Mouse (Mus musculus) 3T3-L1 (cell line): ENCODE measurements at regions not wholly inside any gene's neighbourhood (a gene's known extent, or its start where the extent isn't known, plus 50 kb on each side); places are given as distances from the start of the nearest gene placed in this dataset.
A peak's percentile ranks its signal among the peaks of the same experiment; 100 is the strongest.

Experiments used
- DNase-seq: peaks from one replicate; pipeline ENCODE4 v3.0.0-alpha.2; 2015; ENCODE audit warnings: low read depth, low spot score

GRCm38 (mm10) chr2:131739022-131739421 is 120.5 kb downstream of the Erv3 start:
- no peak for DNase-seq

GRCm38 (mm10) chr2:131734740-131735378 is 124.7 kb downstream of the Erv3 start:
- DNase-seq: no peak

- no peak for DNase-seq
Measured at GRCm38 (mm10) chr2:131726533-131726932, 133.0 kb downstream of the Erv3 start.

GRCm38 (mm10) chr2:131721631-131722545 is 137.7 kb downstream of the Erv3 start:
- peak; percentile 91 for DNase-seq

- DNase-seq: no peak
Measured at GRCm38 (mm10) chr2:131717561-131717960, 142.0 kb downstream of the Erv3 start.

GRCm38 (mm10) chr2:131716841-131717240 is 142.7 kb downstream of the Erv3 start:
- DNase-seq: peak; percentile 65

GRCm38 (mm10) chr2:131715381-131715780 is 144.2 kb downstream of the Erv3 start:
- DNase-seq: no peak

GRCm38 (mm10) chr2:131711886-131712285 is 147.7 kb downstream of the Erv3 start:
- peak; percentile 80 for DNase-seq

- DNase-seq: no peak
Measured at GRCm38 (mm10) chr2:131706565-131706964, 144.5 kb upstream of the Adra1d start.

- DNase-seq: no peak
Measured at GRCm38 (mm10) chr2:131704406-131704805, 142.3 kb upstream of the Adra1d start.

- DNase-seq: no peak
Measured at GRCm38 (mm10) chr2:131702146-131702545, 140.1 kb upstream of the Adra1d start.

GRCm38 (mm10) chr2:131699798-131700197 is 137.7 kb upstream of the Adra1d start:
- no peak for DNase-seq

- DNase-seq: peak; percentile 57
Measured at GRCm38 (mm10) chr2:131698008-131698965, 136.2 kb upstream of the Adra1d start.

- peak; percentile 85 for DNase-seq
Measured at GRCm38 (mm10) chr2:131696307-131696706, 134.2 kb upstream of the Adra1d start.

GRCm38 (mm10) chr2:131689996-131690395 is 127.9 kb upstream of the Adra1d start:
- DNase-seq: peak; percentile 76

GRCm38 (mm10) chr2:131688282-131688681 is 126.2 kb upstream of the Adra1d start:
- DNase-seq: no peak

- DNase-seq: peak; percentile 60
Measured at GRCm38 (mm10) chr2:131687449-131687848, 125.4 kb upstream of the Adra1d start.

- peak; percentile 52 for DNase-seq
Measured at GRCm38 (mm10) chr2:131686748-131687147, 124.7 kb upstream of the Adra1d start.

- DNase-seq: no peak
Measured at GRCm38 (mm10) chr2:131685326-131685725, 123.2 kb upstream of the Adra1d start.

GRCm38 (mm10) chr2:131683734-131684133 is 121.7 kb upstream of the Adra1d start:
- no peak for DNase-seq

- no peak for DNase-seq
Measured at GRCm38 (mm10) chr2:131678484-131678883, 116.4 kb upstream of the Adra1d start.

GRCm38 (mm10) chr2:131676736-131677135 is 114.7 kb upstream of the Adra1d start:
- no peak for DNase-seq
